Mouse (Mus musculus): ENCODE results near the gene Mphosph9. TPM values are rescaled to one million over a fixed set of nuclear protein-coding genes. Genes with fewer than 3 reads are reported as not detected.

The Mphosph9 gene
- polyA plus RNA-seq, 1 experiment: 0.28 TPM

GRCm38 (mm10) chr5:124216403-124216802 lies 111.4 kb downstream of the Mphosph9 start:
- no peak overlapping the region for H3K4me3 ChIP-seq (replicated peaks)
- H3K9me3 ChIP-seq (ENCODE audit: control insufficient read depth, low read length): no peaks in the 10 kb centered on the region
- TF ChIP-seq TAL1 (IDR thresholded peaks at IDR 0.05; ENCODE audit: low read length) (no peak), GATA1 (IDR thresholded peaks at IDR 0.05; ENCODE audit: low read length) (no peak)
- H3K27me3 ChIP-seq (ENCODE audit: control insufficient read depth): no peaks in the 10 kb centered on the region
- H3K4me1 ChIP-seq (ENCODE audit: control insufficient read depth): peaks cover 3% of the 10 kb centered on the region
- H3K36me3 ChIP-seq (ENCODE audit: control insufficient read depth): peaks cover 27% of the 10 kb centered on the region

GRCm38 (mm10) chr5:124215647-124216046 lies 112.1 kb downstream of the Mphosph9 start:
- Histone ChIP-seq H3K27me3 (ENCODE audit: control insufficient read depth) (no peaks in the 10 kb centered on the region), H3K4me1 (ENCODE audit: control insufficient read depth) (peaks cover 9% of the 10 kb centered on the region), H3K9me3 (ENCODE audit: control insufficient read depth, low read length) (no peaks in the 10 kb centered on the region), H3K4me3 (replicated peaks) (no peak overlapping the region), H3K36me3 (ENCODE audit: control insufficient read depth) (peaks cover 27% of the 10 kb centered on the region)
- TF ChIP-seq GATA1 (IDR thresholded peaks at IDR 0.05; ENCODE audit: low read length): no peak
- TF ChIP-seq TAL1 (IDR thresholded peaks at IDR 0.05; ENCODE audit: low read length): no peak

DNA sequence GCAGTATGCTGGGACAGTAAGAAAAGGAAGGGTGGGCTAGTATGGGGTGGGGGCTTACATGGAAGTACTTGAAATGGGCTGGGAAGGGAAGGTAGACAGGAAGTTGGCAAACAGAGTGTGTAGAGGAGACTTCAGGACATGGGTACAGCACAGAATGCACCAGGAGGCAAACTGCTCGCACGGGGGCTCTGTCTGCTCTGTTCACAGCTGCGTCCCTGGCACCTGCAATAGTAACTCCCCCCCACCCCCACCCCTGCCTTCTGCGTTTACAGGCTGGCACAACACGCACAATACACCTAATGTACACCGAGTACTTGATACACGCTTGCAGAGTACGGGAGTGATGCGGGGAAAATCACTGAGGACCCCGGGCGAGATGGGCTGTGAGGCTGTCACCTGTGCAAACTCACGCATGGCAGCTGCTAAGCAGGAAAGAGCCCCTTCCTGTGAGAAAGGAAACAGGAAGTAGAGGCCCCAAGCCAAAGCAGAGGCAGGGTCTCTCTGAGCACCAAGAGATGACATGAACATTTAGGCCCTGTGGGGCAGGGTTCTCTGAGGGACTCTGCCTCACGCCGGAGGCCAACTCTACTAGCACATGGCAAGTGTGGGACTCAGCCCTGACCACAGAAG lies 113.1 kb downstream of the Mphosph9 start:
- H3K9me3 ChIP-seq (ENCODE audit: control insufficient read depth, low read length): no peaks in the 10 kb centered on the region
- H3K27me3 ChIP-seq (ENCODE audit: control insufficient read depth): no peaks in the 10 kb centered on the region
- no peak overlapping the region for H3K4me3 ChIP-seq (replicated peaks)
- peaks cover 26% of the 10 kb centered on the region for H3K36me3 ChIP-seq (ENCODE audit: control insufficient read depth)
- H3K4me1 ChIP-seq (ENCODE audit: control insufficient read depth): peaks cover 19% of the 10 kb centered on the region
- TF ChIP-seq TAL1 (IDR thresholded peaks at IDR 0.05; ENCODE audit: low read length): no peak
- no peak for TF ChIP-seq GATA1 (IDR thresholded peaks at IDR 0.05; ENCODE audit: low read length)

GRCm38 (mm10) chr5:124213588-124214469 lies 113.9 kb downstream of the Mphosph9 start:
- H3K4me3 ChIP-seq (replicated peaks): no peak overlapping the region
- peaks cover 23% of the 10 kb centered on the region for H3K4me1 ChIP-seq (ENCODE audit: control insufficient read depth)
- H3K9me3 ChIP-seq (ENCODE audit: control insufficient read depth, low read length): no peaks in the 10 kb centered on the region
- peaks cover 26% of the 10 kb centered on the region for H3K36me3 ChIP-seq (ENCODE audit: control insufficient read depth)
- TF ChIP-seq GATA1 (IDR thresholded peaks at IDR 0.05; ENCODE audit: low read length) (no peak), TAL1 (IDR thresholded peaks at IDR 0.05; ENCODE audit: low read length) (no peak)
- no peaks in the 10 kb centered on the region for H3K27me3 ChIP-seq (ENCODE audit: control insufficient read depth)

- peaks cover 24% of the 10 kb centered on the region for H3K36me3 ChIP-seq (ENCODE audit: control insufficient read depth)
These were observed 116.1 kb downstream of the Mphosph9 start for GRCm38 (mm10) chr5:124211669-124212068.

GRCm38 (mm10) chr5:124211234-124211633 lies 116.5 kb downstream of the Mphosph9 start:
- no peaks in the 10 kb centered on the region for H3K9me3 ChIP-seq (ENCODE audit: control insufficient read depth, low read length)
- H3K27me3 ChIP-seq (ENCODE audit: control insufficient read depth): no peaks in the 10 kb centered on the region
- no peak overlapping the region for H3K4me3 ChIP-seq (replicated peaks)
- TF ChIP-seq GATA1 (IDR thresholded peaks at IDR 0.05; ENCODE audit: low read length): no peak
- TF ChIP-seq TAL1 (IDR thresholded peaks at IDR 0.05; ENCODE audit: low read length): no peak
- H3K4me1 ChIP-seq (ENCODE audit: control insufficient read depth): peaks cover 49% of the 10 kb centered on the region
- H3K36me3 ChIP-seq (ENCODE audit: control insufficient read depth): peaks cover 23% of the 10 kb centered on the region

More at GRCm38 (mm10) chr5:124211669-124212068, 116.1 kb downstream of the Mphosph9 start:
- no peak for TF ChIP-seq GATA1 (IDR thresholded peaks at IDR 0.05; ENCODE audit: low read length)
- no peak for TF ChIP-seq TAL1 (IDR thresholded peaks at IDR 0.05; ENCODE audit: low read length)
- Histone ChIP-seq H3K27me3 (ENCODE audit: control insufficient read depth) (no peaks in the 10 kb centered on the region), H3K4me1 (ENCODE audit: control insufficient read depth) (peaks cover 45% of the 10 kb centered on the region), H3K9me3 (ENCODE audit: control insufficient read depth, low read length) (no peaks in the 10 kb centered on the region), H3K4me3 (replicated peaks) (no peak overlapping the region)

- no peak overlapping the region for H3K4me3 ChIP-seq (replicated peaks)
- no peak for TF ChIP-seq TAL1 (IDR thresholded peaks at IDR 0.05; ENCODE audit: low read length)
- no peak for TF ChIP-seq GATA1 (IDR thresholded peaks at IDR 0.05; ENCODE audit: low read length)
- peaks cover 56% of the 10 kb centered on the region for H3K4me1 ChIP-seq (ENCODE audit: control insufficient read depth)
- no peaks in the 10 kb centered on the region for H3K9me3 ChIP-seq (ENCODE audit: control insufficient read depth, low read length)
- H3K27me3 ChIP-seq (ENCODE audit: control insufficient read depth): no peaks in the 10 kb centered on the region
- peaks cover 19% of the 10 kb centered on the region for H3K36me3 ChIP-seq (ENCODE audit: control insufficient read depth)
These were observed 117.3 kb downstream of the Mphosph9 start for GRCm38 (mm10) chr5:124210281-124211016.

DNA sequence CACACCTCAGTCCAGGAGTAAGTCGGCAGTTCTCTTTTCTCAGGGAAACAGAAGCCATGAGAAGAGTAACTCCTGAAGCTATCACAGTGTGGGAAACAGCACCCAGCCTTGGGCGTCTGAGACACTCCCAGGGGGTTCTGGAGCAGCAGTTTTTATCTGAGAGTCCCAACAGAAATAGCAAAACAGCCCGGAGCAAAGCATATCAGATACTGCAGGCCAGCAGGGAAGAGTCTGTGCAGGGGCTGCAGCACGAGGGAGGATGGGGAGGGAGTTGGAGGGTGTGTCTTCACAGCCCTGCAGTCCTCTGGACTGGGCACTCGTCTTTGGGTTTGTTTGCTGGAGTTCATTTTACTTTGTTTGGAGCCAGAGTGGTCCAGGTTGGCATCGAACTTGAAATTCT lies 117.9 kb downstream of the Mphosph9 start:
- TF ChIP-seq TAL1 (IDR thresholded peaks at IDR 0.05; ENCODE audit: low read length): no peak
- no peak for TF ChIP-seq GATA1 (IDR thresholded peaks at IDR 0.05; ENCODE audit: low read length)
- Histone ChIP-seq H3K36me3 (ENCODE audit: control insufficient read depth) (peaks cover 17% of the 10 kb centered on the region), H3K4me3 (replicated peaks) (no peak overlapping the region), H3K9me3 (ENCODE audit: control insufficient read depth, low read length) (no peaks in the 10 kb centered on the region), H3K27me3 (ENCODE audit: control insufficient read depth) (no peaks in the 10 kb centered on the region), H3K4me1 (ENCODE audit: control insufficient read depth) (peaks cover 62% of the 10 kb centered on the region)

DNA sequence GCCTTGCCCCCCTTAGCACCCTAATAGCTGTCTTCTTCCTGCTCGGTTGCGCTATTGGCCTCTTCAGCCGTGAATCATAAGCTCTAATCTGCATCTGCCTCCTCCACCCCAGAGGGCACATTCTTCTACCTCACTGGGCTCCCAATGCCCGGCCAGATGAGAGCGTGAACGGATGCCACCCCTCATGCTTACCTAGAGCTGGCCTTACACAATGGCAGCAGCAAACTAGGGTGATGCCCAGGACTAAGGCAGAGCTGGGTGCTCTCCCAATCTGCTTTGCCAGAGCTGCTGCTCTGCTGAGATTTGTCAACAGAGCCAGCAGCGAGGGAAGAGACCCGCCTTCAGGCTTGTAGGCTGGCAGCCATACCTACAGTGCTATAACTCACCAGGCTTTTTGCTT lies 119.7 kb downstream of the Mphosph9 start:
- Histone ChIP-seq H3K27me3 (ENCODE audit: control insufficient read depth) (no peaks in the 10 kb centered on the region), H3K4me1 (ENCODE audit: control insufficient read depth) (peaks cover 77% of the 10 kb centered on the region), H3K4me3 (replicated peaks) (no peak overlapping the region), H3K36me3 (ENCODE audit: control insufficient read depth) (peaks cover 3% of the 10 kb centered on the region), H3K9me3 (ENCODE audit: control insufficient read depth, low read length) (no peaks in the 10 kb centered on the region)
- TF ChIP-seq GATA1 (IDR thresholded peaks at IDR 0.05; ENCODE audit: low read length) (no peak), TAL1 (IDR thresholded peaks at IDR 0.05; ENCODE audit: low read length) (no peak)
